Mouse (Mus musculus) stomach, postnatal 0 days (tissue): ENCODE measurements around the gene Gm10203.

Experiments
- CTCF ChIP-seq: IDR thresholded peaks from 2 replicates; pipeline ENCODE4 v1.5.1; 2016; ENCODE audit warnings: antibody characterized with exemption, low read depth, mild to moderate bottlenecking, moderate library complexity
- EP300 ChIP-seq: optimal IDR thresholded peaks from 2 replicates; pipeline ENCODE3; 2016; ENCODE audit warnings: antibody characterized with exemption

DNA sequence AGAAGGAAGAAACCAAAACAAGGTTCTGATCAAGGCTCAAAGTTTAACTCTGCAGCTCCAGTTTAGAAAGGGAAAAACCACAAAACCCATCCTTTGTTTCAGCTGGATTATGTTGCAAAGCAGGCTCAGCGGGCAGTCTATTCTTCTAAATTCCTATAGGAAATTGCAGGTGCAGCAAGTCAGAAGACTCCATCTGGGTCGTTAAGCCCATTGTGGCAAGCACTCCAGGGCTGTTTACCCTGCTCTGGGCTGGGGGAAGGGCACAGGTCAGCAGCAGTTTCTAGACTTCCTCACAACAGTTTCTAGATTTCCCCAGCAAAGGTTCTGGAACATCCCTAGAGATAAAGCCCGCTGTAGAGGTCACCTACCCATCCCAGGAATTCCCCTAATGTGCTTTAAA is 1.1 kb downstream of the Gm10203 start:
- TF ChIP-seq CTCF (no peak), EP300 (no peak)
